Mouse (Mus musculus): ENCODE measurements around the gene Gm11011. TPM values are rescaled to one million over a fixed set of nuclear protein-coding genes. Genes with fewer than 3 reads are reported as not detected.

The Gm11011 gene
- total and polyA plus RNA-seq, 2 experiments from 2014 or later: not detected

DNA sequence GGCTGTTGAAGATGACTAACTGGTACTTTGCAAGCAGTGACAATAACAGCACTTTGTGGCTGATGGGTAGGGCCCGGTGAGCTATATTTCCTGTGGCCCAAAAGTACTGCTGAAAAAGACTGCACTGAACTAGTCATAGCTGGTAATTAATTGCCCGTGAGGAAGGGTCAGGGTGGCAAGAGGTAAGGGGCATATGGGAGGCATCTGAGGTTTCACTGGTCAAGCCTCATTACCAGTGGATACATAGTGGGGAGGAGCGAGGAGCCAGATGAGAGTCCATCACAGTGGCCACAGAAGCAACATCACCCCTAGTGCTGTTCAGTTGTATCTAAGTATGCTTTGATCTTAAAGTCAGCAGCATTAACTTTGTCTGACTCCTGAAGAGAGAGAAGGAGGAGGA, 42.5 kb upstream of the Gm11011 start:
- H3K27me3 ChIP-seq (ENCODE audit: insufficient read depth, low read length): 0 out of 2 replicates have a peak, but pooled peaks cover 5% of the 10 kb centered on the region
- no peaks in the 10 kb centered on the region for H3K4me1 ChIP-seq (ENCODE audit: insufficient read depth)
- no peak for DNase-seq
- TF ChIP-seq CTCF (IDR thresholded peaks at IDR 0.05; ENCODE audit: low read depth): no peak
- H3K4me2 ChIP-seq (ENCODE audit: low read depth): no peak overlapping the region
- WGBS: 79% methylated on average over 3 of the region's 3 CpGs
- H3K36me3 ChIP-seq (ENCODE audit: insufficient read depth): no peaks in the 10 kb centered on the region
- no peak overlapping the region for H3K9ac ChIP-seq
- no peaks in the 10 kb centered on the region for H3K9me3 ChIP-seq (ENCODE audit: low read length)
- no peak overlapping the region for H3K4me3 ChIP-seq (ENCODE audit: low read depth, low read length)
- no peak overlapping the region for H3K27ac ChIP-seq (ENCODE audit: low read depth, low read length)
- ATAC-seq: no peak

DNA sequence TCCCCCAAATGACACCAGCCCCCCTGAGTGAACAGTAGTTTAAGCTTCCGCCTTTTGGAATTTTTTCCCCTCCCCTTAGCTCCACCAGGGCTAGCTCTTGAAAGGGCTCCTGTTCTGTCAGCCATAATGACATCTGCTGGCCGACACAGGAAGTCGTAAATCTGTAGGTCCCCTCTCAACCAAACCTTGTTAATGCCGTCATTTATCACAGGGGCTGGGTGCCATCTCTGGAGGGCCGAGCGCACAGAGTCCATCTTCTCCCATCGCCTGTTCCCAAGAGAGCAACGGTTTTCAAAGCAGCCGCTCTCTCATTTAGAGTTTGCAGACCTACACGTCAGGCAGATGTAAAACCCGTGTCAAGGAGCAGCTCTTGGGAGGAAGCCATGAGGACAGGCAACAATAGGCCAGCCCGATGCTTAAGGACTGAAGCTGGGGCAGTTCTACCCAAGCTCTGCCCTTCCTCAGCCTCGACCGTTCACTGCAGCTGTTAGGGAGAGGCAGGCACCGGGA, 33.7 kb upstream of the Gm11011 start:
- H3K36me3 ChIP-seq (ENCODE audit: insufficient read depth): no peaks in the 10 kb centered on the region
- DNase-seq (peak; percentile 45), ATAC-seq (peak; percentile 56; the same call in 1 of the 2 replicates)
- H3K4me1 ChIP-seq (ENCODE audit: insufficient read depth): no peaks in the 10 kb centered on the region
- no peak overlapping the region for H3K27ac ChIP-seq (ENCODE audit: low read depth, low read length)
- H3K4me2 ChIP-seq (ENCODE audit: low read depth): no peak overlapping the region
- no peaks in the 10 kb centered on the region for H3K9me3 ChIP-seq (ENCODE audit: low read length)
- 47% methylated on average over 15 of the region's 15 CpGs for WGBS
- H3K9ac ChIP-seq: no peak overlapping the region
- H3K27me3 ChIP-seq (ENCODE audit: insufficient read depth, low read length): no peaks in the 10 kb centered on the region
- peak; percentile 57 for TF ChIP-seq CTCF (IDR thresholded peaks at IDR 0.05; ENCODE audit: low read depth)
- H3K4me3 ChIP-seq (ENCODE audit: low read depth, low read length): no peak overlapping the region

DNA sequence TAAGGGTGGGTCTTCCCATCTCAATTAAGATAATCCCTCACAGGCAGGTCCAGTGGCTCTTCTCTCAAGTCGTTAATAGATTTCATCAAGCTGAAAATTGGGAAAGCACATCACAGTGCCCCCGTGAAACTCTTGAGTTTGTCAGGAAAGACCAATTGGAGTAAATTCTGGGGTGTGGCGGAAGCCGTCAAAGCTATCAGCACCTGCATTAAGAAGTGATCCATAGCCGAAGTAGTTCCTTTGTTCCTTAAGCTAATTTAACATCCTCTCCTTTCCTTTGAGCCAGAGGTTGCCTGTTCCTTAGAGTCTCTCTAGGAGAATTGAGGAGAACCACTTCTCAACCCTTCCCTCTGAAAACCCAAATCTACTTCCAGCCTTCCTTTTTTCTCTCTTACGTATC, 28.5 kb upstream of the Gm11011 start:
- H3K4me2 ChIP-seq (ENCODE audit: low read depth): no peak overlapping the region
- 58% methylated on average over 6 of the region's 6 CpGs for WGBS
- no peaks in the 10 kb centered on the region for H3K27me3 ChIP-seq (ENCODE audit: insufficient read depth, low read length)
- DNase-seq: no peak
- H3K9ac ChIP-seq: no peak overlapping the region
- no peak for TF ChIP-seq CTCF (IDR thresholded peaks at IDR 0.05; ENCODE audit: low read depth)
- no peaks in the 10 kb centered on the region for H3K4me1 ChIP-seq (ENCODE audit: insufficient read depth)
- no peak overlapping the region for H3K4me3 ChIP-seq (ENCODE audit: low read depth, low read length)
- no peaks in the 10 kb centered on the region for H3K36me3 ChIP-seq (ENCODE audit: insufficient read depth)
- H3K9me3 ChIP-seq (ENCODE audit: low read length): no peaks in the 10 kb centered on the region
- H3K27ac ChIP-seq (ENCODE audit: low read depth, low read length): no peak overlapping the region
- ATAC-seq: no peak

DNA sequence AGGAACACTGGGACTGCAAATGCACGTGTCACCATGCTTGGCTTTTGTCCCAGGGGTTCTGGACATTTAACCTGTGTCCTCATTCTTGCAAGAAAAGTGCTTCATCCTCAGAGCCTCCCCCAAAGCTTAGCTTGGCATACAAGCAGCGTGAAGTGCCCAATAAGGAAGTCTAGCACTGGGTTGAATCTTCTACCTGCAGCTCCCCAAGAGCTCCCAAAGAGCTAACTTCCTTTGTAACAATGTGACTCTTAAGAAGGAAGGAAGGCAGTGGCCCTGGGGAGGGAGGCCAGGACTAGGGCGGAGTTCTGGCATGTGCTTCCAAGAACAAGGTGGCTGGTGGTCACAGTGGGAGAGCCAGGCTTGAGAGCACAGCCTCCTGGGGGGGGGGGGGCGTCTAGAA, 27.1 kb upstream of the Gm11011 start:
- 59% methylated on average over 4 of the region's 4 CpGs for WGBS
- no peak overlapping the region for H3K4me2 ChIP-seq (ENCODE audit: low read depth)
- no peak for TF ChIP-seq CTCF (IDR thresholded peaks at IDR 0.05; ENCODE audit: low read depth)
- H3K9me3 ChIP-seq (ENCODE audit: low read length): no peaks in the 10 kb centered on the region
- no peak for ATAC-seq
- H3K4me1 ChIP-seq (ENCODE audit: insufficient read depth): no peaks in the 10 kb centered on the region
- no peak overlapping the region for H3K4me3 ChIP-seq (ENCODE audit: low read depth, low read length)
- DNase-seq: no peak
- H3K27me3 ChIP-seq (ENCODE audit: insufficient read depth, low read length): no peaks in the 10 kb centered on the region
- no peak overlapping the region for H3K27ac ChIP-seq (ENCODE audit: low read depth, low read length)
- no peak overlapping the region for H3K9ac ChIP-seq
- H3K36me3 ChIP-seq (ENCODE audit: insufficient read depth): no peaks in the 10 kb centered on the region

DNA sequence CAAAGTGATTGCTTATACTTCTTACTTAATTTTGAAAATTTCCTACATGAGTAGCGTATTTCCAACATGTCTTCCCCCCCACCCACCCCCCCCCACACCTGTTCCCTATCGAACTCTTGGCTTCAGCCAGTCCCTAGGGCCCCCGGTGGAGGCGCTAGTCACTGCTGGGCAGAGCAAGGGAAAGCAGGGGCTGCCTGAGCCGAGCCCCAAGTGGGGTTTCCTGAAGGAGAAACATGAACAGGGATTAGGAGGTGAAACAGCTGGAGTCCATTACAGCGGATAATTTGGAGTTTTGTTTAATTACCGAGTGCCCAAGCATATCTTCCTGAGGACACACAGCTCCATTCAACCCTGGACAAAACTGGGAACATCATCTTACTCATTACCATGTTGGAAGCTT, 24.0 kb upstream of the Gm11011 start:
- Histone ChIP-seq H3K9ac (no peak overlapping the region), H3K27me3 (ENCODE audit: insufficient read depth, low read length) (no peaks in the 10 kb centered on the region; the same call in 1 of the 2 replicates), H3K9me3 (ENCODE audit: low read length) (no peaks in the 10 kb centered on the region), H3K36me3 (ENCODE audit: insufficient read depth) (no peaks in the 10 kb centered on the region), H3K4me3 (ENCODE audit: low read depth, low read length) (no peak overlapping the region), H3K4me1 (ENCODE audit: insufficient read depth) (no peaks in the 10 kb centered on the region), H3K4me2 (ENCODE audit: low read depth) (no peak overlapping the region), H3K27ac (ENCODE audit: low read depth, low read length) (no peak overlapping the region)
- TF ChIP-seq CTCF (IDR thresholded peaks at IDR 0.05; ENCODE audit: low read depth): no peak
- DNase-seq (no peak), ATAC-seq (no peak)
- WGBS: 12% methylated on average over 7 of the region's 7 CpGs

DNA sequence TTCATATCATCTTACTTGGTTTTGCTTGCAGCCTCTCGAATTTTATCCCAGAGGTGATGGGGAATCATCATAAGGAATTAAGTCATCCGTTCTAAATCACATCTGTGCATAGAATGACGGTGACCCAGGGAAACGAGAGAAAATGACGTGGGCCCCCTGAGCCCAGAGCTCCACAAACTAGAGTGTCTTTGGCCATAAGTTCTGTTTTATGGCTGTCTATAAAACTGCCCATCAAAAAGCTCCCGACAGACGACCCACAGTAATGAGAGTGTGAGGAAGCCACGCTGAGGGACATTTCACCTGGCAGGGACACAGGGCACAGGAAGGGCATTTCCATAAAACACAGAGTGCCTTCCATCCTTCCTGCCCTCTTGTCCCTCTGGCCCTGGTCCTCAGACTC, 23.3 kb upstream of the Gm11011 start:
- DNase-seq: no peak
- no peak overlapping the region for H3K4me2 ChIP-seq (ENCODE audit: low read depth)
- H3K27ac ChIP-seq (ENCODE audit: low read depth, low read length): no peak overlapping the region
- no peaks in the 10 kb centered on the region for H3K9me3 ChIP-seq (ENCODE audit: low read length)
- no peak overlapping the region for H3K4me3 ChIP-seq (ENCODE audit: low read depth, low read length)
- no peaks in the 10 kb centered on the region; the same call in 1 of the 2 replicates for H3K27me3 ChIP-seq (ENCODE audit: insufficient read depth, low read length)
- WGBS: 87% methylated on average over 8 of the region's 8 CpGs
- no peak for ATAC-seq
- H3K4me1 ChIP-seq (ENCODE audit: insufficient read depth): no peaks in the 10 kb centered on the region
- H3K9ac ChIP-seq: no peak overlapping the region
- no peak for TF ChIP-seq CTCF (IDR thresholded peaks at IDR 0.05; ENCODE audit: low read depth)
- no peaks in the 10 kb centered on the region for H3K36me3 ChIP-seq (ENCODE audit: insufficient read depth)

DNA sequence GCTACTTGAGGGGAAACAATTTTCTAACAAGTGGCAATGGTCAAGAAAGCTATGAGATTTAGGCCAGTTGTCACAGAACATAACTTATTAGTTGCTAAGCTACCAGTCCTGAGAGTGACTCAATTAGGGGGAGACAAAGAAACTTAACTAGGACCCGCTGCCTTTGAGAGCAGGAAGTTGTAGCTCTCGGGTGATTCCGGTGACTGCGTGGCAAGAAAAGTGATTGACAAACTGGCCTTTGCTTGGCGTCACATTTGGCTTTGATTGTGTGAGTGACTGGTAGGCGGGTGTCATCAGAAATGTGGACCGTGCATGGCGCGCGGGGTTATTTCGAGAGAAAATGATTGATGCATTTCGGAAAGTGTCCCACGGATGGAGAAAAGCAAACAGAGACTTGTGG, 22.4 kb upstream of the Gm11011 start:
- no peak overlapping the region for H3K9ac ChIP-seq
- no peak overlapping the region for H3K4me2 ChIP-seq (ENCODE audit: low read depth)
- WGBS: 45% methylated on average over 13 of the region's 13 CpGs
- H3K36me3 ChIP-seq (ENCODE audit: insufficient read depth): no peaks in the 10 kb centered on the region
- no peaks in the 10 kb centered on the region for H3K4me1 ChIP-seq (ENCODE audit: insufficient read depth)
- H3K27me3 ChIP-seq (ENCODE audit: insufficient read depth, low read length): no peaks in the 10 kb centered on the region; the same call in 1 of the 2 replicates
- TF ChIP-seq CTCF (IDR thresholded peaks at IDR 0.05; ENCODE audit: low read depth): no peak
- H3K27ac ChIP-seq (ENCODE audit: low read depth, low read length): no peak overlapping the region
- ATAC-seq (no peak), DNase-seq (no peak)
- H3K9me3 ChIP-seq (ENCODE audit: low read length): no peaks in the 10 kb centered on the region
- no peak overlapping the region for H3K4me3 ChIP-seq (ENCODE audit: low read depth, low read length)

Data from forebrain, postnatal 0 days (tissue).